Mouse (Mus musculus): ENCODE results near the gene Ergic2. TPM values are rescaled to one million over a fixed set of nuclear protein-coding genes. Genes with fewer than 3 reads are reported as not detected.
A peak's percentile ranks its signal among the peaks of the same experiment; 100 is the strongest.

The Ergic2 gene
- polyA plus RNA-seq, 1 experiment from 2014 or later: 219 TPM

GRCm38 (mm10) chr6:148218235-148219076, 6.3 kb upstream of the Ergic2 start:
- Histone ChIP-seq H3K4me3 (ENCODE audit: low read length) (no peak overlapping the region), H3K27me3 (ENCODE audit: control insufficient read depth, insufficient read depth, low read depth, low read length) (no peaks in the 10 kb centered on the region), H3K27ac (ENCODE audit: low read length) (no peak overlapping the region), H3K9me3 (ENCODE audit: control insufficient read depth, low read length) (no peaks in the 10 kb centered on the region), H3K4me1 (replicated peaks; ENCODE audit: control insufficient read depth, insufficient read depth, low read length) (peaks cover 6% of the 10 kb centered on the region), H3K36me3 (ENCODE audit: control insufficient read depth, insufficient read depth, low read length) (no peaks in the 10 kb centered on the region), H3K4me2 (ENCODE audit: low read depth, low read length) (no peak overlapping the region), H3K9ac (ENCODE audit: low read length) (no peak overlapping the region)
- no peak for ATAC-seq (ENCODE audit: low read depth)
- WGBS: 80% methylated on average over 2 of the region's 2 CpGs

- no peak overlapping the region for H3K4me2 ChIP-seq (ENCODE audit: low read depth, low read length)
- no peak overlapping the region for H3K27ac ChIP-seq (ENCODE audit: low read length)
- no peak overlapping the region for H3K9ac ChIP-seq (ENCODE audit: low read length)
- WGBS: 80% methylated on average over 4 of the region's 4 CpGs
- no peak for ATAC-seq (ENCODE audit: low read depth)
- H3K36me3 ChIP-seq (ENCODE audit: control insufficient read depth, insufficient read depth, low read length): no peaks in the 10 kb centered on the region
- no peak overlapping the region for H3K4me3 ChIP-seq (ENCODE audit: low read length)
- H3K4me1 ChIP-seq (replicated peaks; ENCODE audit: control insufficient read depth, insufficient read depth, low read length): peaks cover 8% of the 10 kb centered on the region
- no peaks in the 10 kb centered on the region for H3K27me3 ChIP-seq (ENCODE audit: control insufficient read depth, insufficient read depth, low read depth, low read length)
- H3K9me3 ChIP-seq (ENCODE audit: control insufficient read depth, low read length): no peaks in the 10 kb centered on the region
Measured at GRCm38 (mm10) chr6:148216752-148217151, 4.6 kb upstream of the Ergic2 start.

- no peaks in the 10 kb centered on the region for H3K9me3 ChIP-seq (ENCODE audit: control insufficient read depth, low read length)
- ATAC-seq (ENCODE audit: low read depth): no peak
- no peak overlapping the region for H3K27ac ChIP-seq (ENCODE audit: low read length)
- H3K4me1 ChIP-seq (replicated peaks; ENCODE audit: control insufficient read depth, insufficient read depth, low read length): peaks cover 14% of the 10 kb centered on the region
- H3K9ac ChIP-seq (ENCODE audit: low read length): no peak overlapping the region
- no peak overlapping the region for H3K4me2 ChIP-seq (ENCODE audit: low read depth, low read length)
- H3K4me3 ChIP-seq (ENCODE audit: low read length): no peak overlapping the region
- no peaks in the 10 kb centered on the region for H3K36me3 ChIP-seq (ENCODE audit: control insufficient read depth, insufficient read depth, low read length)
- WGBS: 2% methylated on average over 5 of the region's 5 CpGs
- no peaks in the 10 kb centered on the region for H3K27me3 ChIP-seq (ENCODE audit: control insufficient read depth, insufficient read depth, low read depth, low read length)
Measured at GRCm38 (mm10) chr6:148214765-148215164, 2.6 kb upstream of the Ergic2 start.

GRCm38 (mm10) chr6:148211391-148211876, 740 bp downstream of the Ergic2 start:
- Histone ChIP-seq H3K9me3 (ENCODE audit: control insufficient read depth, low read length) (no peaks in the 10 kb centered on the region), H3K27ac (ENCODE audit: low read length) (peak overlapping the region; percentile 59; the same call in 1 of the 2 replicates), H3K27me3 (ENCODE audit: control insufficient read depth, insufficient read depth, low read depth, low read length) (no peaks in the 10 kb centered on the region), H3K4me3 (ENCODE audit: low read length) (peak overlapping the region; percentile 98), H3K4me1 (replicated peaks; ENCODE audit: control insufficient read depth, insufficient read depth, low read length) (peaks cover 16% of the 10 kb centered on the region), H3K9ac (ENCODE audit: low read length) (peak overlapping the region; percentile 98), H3K4me2 (ENCODE audit: low read depth, low read length) (peak overlapping the region; percentile 85), H3K36me3 (ENCODE audit: control insufficient read depth, insufficient read depth, low read length) (no peaks in the 10 kb centered on the region)
- ATAC-seq (ENCODE audit: low read depth): peak; percentile 59
- 1% methylated on average over 51 of the region's 51 CpGs for whole genome bisulfite sequencing

GRCm38 (mm10) chr6:148207522-148207921, 4.7 kb downstream of the Ergic2 start:
- Histone ChIP-seq H3K9ac (ENCODE audit: low read length) (no peak overlapping the region), H3K4me2 (ENCODE audit: low read depth, low read length) (no peak overlapping the region), H3K4me1 (replicated peaks; ENCODE audit: control insufficient read depth, insufficient read depth, low read length) (peaks cover 9% of the 10 kb centered on the region; the same call in 1 of the 2 replicates), H3K4me3 (ENCODE audit: low read length) (no peak overlapping the region), H3K36me3 (ENCODE audit: control insufficient read depth, insufficient read depth, low read length) (peaks cover 8% of the 10 kb centered on the region), H3K27ac (ENCODE audit: low read length) (no peak overlapping the region), H3K27me3 (ENCODE audit: control insufficient read depth, insufficient read depth, low read depth, low read length) (no peaks in the 10 kb centered on the region), H3K9me3 (ENCODE audit: control insufficient read depth, low read length) (no peaks in the 10 kb centered on the region)
- ATAC-seq (ENCODE audit: low read depth): no peak
- 74% methylated on average over 1 of the region's 1 CpGs for WGBS

- no peaks in the 10 kb centered on the region for H3K9me3 ChIP-seq (ENCODE audit: control insufficient read depth, low read length)
- ATAC-seq (ENCODE audit: low read depth): no peak
- 76% methylated on average over 1 of the region's 1 CpGs for WGBS
Measured at GRCm38 (mm10) chr6:148205134-148205533, 7.0 kb downstream of the Ergic2 start.

GRCm38 (mm10) chr6:148199729-148200128, 12.4 kb downstream of the Ergic2 start:
- WGBS: 86% methylated on average over 3 of the region's 3 CpGs
- peaks cover 12% of the 10 kb centered on the region for H3K36me3 ChIP-seq (ENCODE audit: control insufficient read depth, insufficient read depth, low read length)

More at GRCm38 (mm10) chr6:148205134-148205533, 7.0 kb downstream of the Ergic2 start:
- no peak overlapping the region for H3K9ac ChIP-seq (ENCODE audit: low read length)
- H3K4me1 ChIP-seq (replicated peaks; ENCODE audit: control insufficient read depth, insufficient read depth, low read length): 0 out of 2 replicates have a peak, but pooled peaks cover 2% of the 10 kb centered on the region
- H3K4me2 ChIP-seq (ENCODE audit: low read depth, low read length): no peak overlapping the region
- no peaks in the 10 kb centered on the region for H3K27me3 ChIP-seq (ENCODE audit: control insufficient read depth, insufficient read depth, low read depth, low read length)
- no peak overlapping the region for H3K27ac ChIP-seq (ENCODE audit: low read length)
- no peak overlapping the region for H3K4me3 ChIP-seq (ENCODE audit: low read length)
- H3K36me3 ChIP-seq (ENCODE audit: control insufficient read depth, insufficient read depth, low read length): peaks cover 14% of the 10 kb centered on the region

GRCm38 (mm10) chr6:148199177-148199576, 13.0 kb downstream of the Ergic2 start:
- 89% methylated on average over 2 of the region's 2 CpGs for WGBS
- ATAC-seq (ENCODE audit: low read depth): no peak
- H3K4me2 ChIP-seq (ENCODE audit: low read depth, low read length): no peak overlapping the region
- H3K27me3 ChIP-seq (ENCODE audit: control insufficient read depth, insufficient read depth, low read depth, low read length): no peaks in the 10 kb centered on the region
- no peaks in the 10 kb centered on the region for H3K9me3 ChIP-seq (ENCODE audit: control insufficient read depth, low read length)
- H3K27ac ChIP-seq (ENCODE audit: low read length): no peak overlapping the region
- no peak overlapping the region for H3K9ac ChIP-seq (ENCODE audit: low read length)
- no peak overlapping the region for H3K4me3 ChIP-seq (ENCODE audit: low read length)
- peaks cover 11% of the 10 kb centered on the region for H3K36me3 ChIP-seq (ENCODE audit: control insufficient read depth, insufficient read depth, low read length)
- H3K4me1 ChIP-seq (replicated peaks; ENCODE audit: control insufficient read depth, insufficient read depth, low read length): no peaks in the 10 kb centered on the region

More at GRCm38 (mm10) chr6:148199729-148200128, 12.4 kb downstream of the Ergic2 start:
- Histone ChIP-seq H3K9ac (ENCODE audit: low read length) (no peak overlapping the region), H3K9me3 (ENCODE audit: control insufficient read depth, low read length) (no peaks in the 10 kb centered on the region), H3K27me3 (ENCODE audit: control insufficient read depth, insufficient read depth, low read depth, low read length) (no peaks in the 10 kb centered on the region), H3K4me2 (ENCODE audit: low read depth, low read length) (no peak overlapping the region), H3K4me1 (replicated peaks; ENCODE audit: control insufficient read depth, insufficient read depth, low read length) (no peaks in the 10 kb centered on the region), H3K4me3 (ENCODE audit: low read length) (no peak overlapping the region), H3K27ac (ENCODE audit: low read length) (no peak overlapping the region)
- ATAC-seq (ENCODE audit: low read depth): no peak

GRCm38 (mm10) chr6:148193972-148194701, 18.0 kb downstream of the Ergic2 start:
- H3K4me1 ChIP-seq (replicated peaks; ENCODE audit: control insufficient read depth, insufficient read depth, low read length): no peaks in the 10 kb centered on the region
- peaks cover 14% of the 10 kb centered on the region; the same call in 1 of the 2 replicates for H3K36me3 ChIP-seq (ENCODE audit: control insufficient read depth, insufficient read depth, low read length)
- no peak for ATAC-seq (ENCODE audit: low read depth)
- WGBS: 74% methylated on average over 6 of the region's 6 CpGs
- H3K27me3 ChIP-seq (ENCODE audit: control insufficient read depth, insufficient read depth, low read depth, low read length): no peaks in the 10 kb centered on the region
- H3K4me3 ChIP-seq (ENCODE audit: low read length): no peak overlapping the region
- H3K9me3 ChIP-seq (ENCODE audit: control insufficient read depth, low read length): no peaks in the 10 kb centered on the region
- no peak overlapping the region for H3K9ac ChIP-seq (ENCODE audit: low read length)
- no peak overlapping the region for H3K27ac ChIP-seq (ENCODE audit: low read length)
- no peak overlapping the region for H3K4me2 ChIP-seq (ENCODE audit: low read depth, low read length)

Data from lung, embryonic 16.5 days (tissue).